ENCODE assay signal across 10 mouse cellular contexts in genomic region chr11:115901338-115902161, GRCm38 (mm10). TPM values are rescaled to one million over a fixed set of nuclear protein-coding genes. Genes with fewer than 3 reads are reported as not detected.
DNase-seq lines count a peak whose midpoint lies in the region; ATAC-seq lines count a peak whose summit lies in the region.
"Had no signal": no experiment of that assay in that cellular context is flagged by ENCODE, and none has a peak within 500 bp of the region (broad histone marks: within the 10 kb centered on the region; RNA-seq: fewer than 3 reads in every experiment).

No protein-coding gene starts in this region.

- H3K4me1 ChIP-seq in heart, embryonic 11.5 days (ENCODE audit: control insufficient read depth, insufficient read depth, low read length), result peaks cover 78% of the 10 kb centered on the region
- peaks cover 68 to 76% of the 10 kb centered on the region in 2 experiments for H3K4me1 ChIP-seq in heart, embryonic 14.5 days (ENCODE audit: control insufficient read depth in 2 of 2, insufficient read depth in 2 of 2, low read length in 2 of 2)
- peaks cover 40% of the 10 kb centered on the region for H3K4me1 ChIP-seq in hindbrain, embryonic 12.5 days

- no peak for DNase-seq in heart, adult 9 months (ENCODE audit: low spot score in 2 of 2)
- peak; percentile 99 for DNase-seq in MEL-GATA-1-ER (ENCODE audit: extremely low read depth, low read depth)
- DNase-seq in frontal cortex, postnatal 36 days (ENCODE audit: low spot score in 2 of 2), result no peak
- no peak for DNase-seq in urinary bladder, postnatal 14 days (ENCODE audit: low spot score)
- DNase-seq: adrenal gland, postnatal 14 days; layer of hippocampus, adult 9-11 months had no signal

- peak overlapping the region; percentile 34; the same call in 1 of the 2 replicates for H3K4me3 ChIP-seq in heart, embryonic 11.5 days (ENCODE audit: low read depth, low read length)
- H3K4me3 ChIP-seq in heart, embryonic 14.5 days (ENCODE audit: control insufficient read depth in 1 of 2, insufficient read depth in 1 of 2, low read depth in 1 of 2, low read length in 2 of 2), result peak overlapping the region; percentile 42 to 48; a peak in 3 of 4 replicates
- no peak overlapping the region for H3K4me3 ChIP-seq in hindbrain, embryonic 12.5 days

- H3K27me3 ChIP-seq in heart, embryonic 11.5 days (ENCODE audit: control insufficient read depth, insufficient read depth, low read length), result no peaks in the 10 kb centered on the region
- no peaks in the 10 kb centered on the region for H3K27me3 ChIP-seq in heart, embryonic 14.5 days (ENCODE audit: control insufficient read depth, insufficient read depth, low read length)
- H3K27me3 ChIP-seq in hindbrain, embryonic 12.5 days, result no peaks in the 10 kb centered on the region

- no peak for ATAC-seq in heart, embryonic 11.5 days (replicated peaks; ENCODE audit: insufficient number of reproducible peaks, low FRiP score, low TSS enrichment)
- ATAC-seq in heart, embryonic 14.5 days (ENCODE audit: insufficient number of reproducible peaks, insufficient read depth, low FRiP score, low read depth), result no peak
- ATAC-seq in megakaryocyte-erythroid progenitor cell, adult 5-6 weeks (replicated peaks; ENCODE audit: low FRiP score, low TSS enrichment, poor library complexity, severe bottlenecking), result peak; percentile 55
- no peak for ATAC-seq in hindbrain, embryonic 12.5 days (ENCODE audit: low FRiP score)

- H3K9ac ChIP-seq in heart, embryonic 11.5 days (ENCODE audit: low read depth, low read length), result peak overlapping the region; percentile 58
- peak overlapping the region; percentile 73 for H3K9ac ChIP-seq in heart, embryonic 14.5 days (ENCODE audit: low read length)
- no peak overlapping the region for H3K9ac ChIP-seq in hindbrain, embryonic 12.5 days

- peak overlapping the region; percentile 95 for H3K27ac ChIP-seq in heart, embryonic 11.5 days (ENCODE audit: low read depth, low read length)
- peak overlapping the region; percentile 98 to 99 for H3K27ac ChIP-seq in heart, embryonic 14.5 days (replicated peaks in 1 of 2; ENCODE audit: control insufficient read depth in 1 of 2, insufficient read depth in 1 of 2, low read depth in 2 of 2, low read length in 2 of 2)
- H3K27ac ChIP-seq in hindbrain, embryonic 12.5 days, result no peak overlapping the region

- H3K4me2 ChIP-seq in heart, embryonic 11.5 days, result peak overlapping the region; percentile 67
- peak overlapping the region; percentile 72 for H3K4me2 ChIP-seq in heart, embryonic 14.5 days (ENCODE audit: low read length)
- H3K4me2 ChIP-seq in hindbrain, embryonic 12.5 days (replicated peaks), result no peak overlapping the region

- peaks cover 4% of the 10 kb centered on the region for H3K36me3 ChIP-seq in heart, embryonic 11.5 days (ENCODE audit: control insufficient read depth, insufficient read depth, low read length)
- H3K36me3 ChIP-seq in heart, embryonic 14.5 days (ENCODE audit: control insufficient read depth, insufficient read depth, low read length), result peaks cover 17% of the 10 kb centered on the region
- H3K36me3 ChIP-seq in hindbrain, embryonic 12.5 days, result peaks cover 5% of the 10 kb centered on the region

- 61% methylated on average over 9 of the region's 9 CpGs for WGBS in heart, embryonic 11.5 days (ENCODE audit: insufficient replicate concordance)
- 61% methylated on average over 9 of the region's 9 CpGs for WGBS in heart, embryonic 14.5 days
- WGBS in hindbrain, embryonic 12.5 days, result 86% methylated on average over 9 of the region's 9 CpGs

- H3K9me3 ChIP-seq in heart, embryonic 11.5 days (replicated peaks; ENCODE audit: control insufficient read depth, low read length), result no peaks in the 10 kb centered on the region
- H3K9me3 ChIP-seq in heart, embryonic 14.5 days (ENCODE audit: control insufficient read depth, low read length), result no peaks in the 10 kb centered on the region
- no peaks in the 10 kb centered on the region for H3K9me3 ChIP-seq in hindbrain, embryonic 12.5 days (replicated peaks)

RNA-seq across cellular contexts. Expression of gene Smim5, which starts 1.8 kb away (rescaled TPM):
- polyA plus RNA-seq in heart, embryonic 11.5 days (2014; fragmentation: Nextera tagmentation; extraction: Ambion mirVana), result 19.6 and 21.8 TPM in 2 replicates
- 48.5 and 51.5 TPM in 2 replicates for polyA plus RNA-seq in heart, embryonic 14.5 days (2014; fragmentation: Nextera tagmentation; extraction: Ambion mirVana)
- 40.3 and 83.8 TPM in 2 replicates for total RNA-seq in megakaryocyte-erythroid progenitor cell, adult 5-6 weeks (2014; fragmentation: Nextera tagmentation)
- 24.6 and 29.4 TPM in 2 replicates for total RNA-seq in megakaryocyte-erythroid progenitor cell, adult 5-6 weeks (2017)
- polyA plus RNA-seq in hindbrain, embryonic 12.5 days (2016; fragmentation: Nextera tagmentation; extraction: Ambion mirVana), result 2.3 and 4.2 TPM in 2 replicates

RNA-seq across cellular contexts. Expression of gene Smim6, which starts 10.3 kb away (rescaled TPM):
- polyA plus RNA-seq in heart, embryonic 11.5 days (2014; fragmentation: Nextera tagmentation; extraction: Ambion mirVana), result 0.46 and 1.2 TPM in 2 replicates
- 1.0 and 2.1 TPM in 2 replicates for polyA plus RNA-seq in heart, embryonic 14.5 days (2014; fragmentation: Nextera tagmentation; extraction: Ambion mirVana)
- 2.0 and 5.2 TPM in 2 replicates for total RNA-seq in megakaryocyte-erythroid progenitor cell, adult 5-6 weeks (2014; fragmentation: Nextera tagmentation)
- not detected in 2 replicates for total RNA-seq in megakaryocyte-erythroid progenitor cell, adult 5-6 weeks (2017)
- polyA plus RNA-seq in hindbrain, embryonic 12.5 days (2016; fragmentation: Nextera tagmentation; extraction: Ambion mirVana), result 1.3 TPM in 2 replicates
- total RNA-seq: adrenal gland, postnatal 14 days had no signal

RNA-seq across cellular contexts. Expression of gene Sap30bp, which starts 31.5 kb away (rescaled TPM):
- 27.9 and 28.3 TPM in 2 replicates for polyA plus RNA-seq in heart, embryonic 11.5 days (2014; fragmentation: Nextera tagmentation; extraction: Ambion mirVana)
- 20.1 and 22.9 TPM in 2 replicates for polyA plus RNA-seq in heart, embryonic 14.5 days (2014; fragmentation: Nextera tagmentation; extraction: Ambion mirVana)
- total RNA-seq in megakaryocyte-erythroid progenitor cell, adult 5-6 weeks (2014; fragmentation: Nextera tagmentation), result 20.8 and 33.2 TPM in 2 replicates
- 251 and 314 TPM in 2 replicates for total RNA-seq in megakaryocyte-erythroid progenitor cell, adult 5-6 weeks (2017)
- 51.0 and 54.4 TPM in 2 replicates for polyA plus RNA-seq in hindbrain, embryonic 12.5 days (2016; fragmentation: Nextera tagmentation; extraction: Ambion mirVana)

RNA-seq across cellular contexts. Expression of gene Recql5, which starts 31.7 kb away (rescaled TPM):
- polyA plus RNA-seq in heart, embryonic 11.5 days (2014; fragmentation: Nextera tagmentation; extraction: Ambion mirVana), result 12.3 and 13.0 TPM in 2 replicates
- polyA plus RNA-seq in heart, embryonic 14.5 days (2014; fragmentation: Nextera tagmentation; extraction: Ambion mirVana), result 8.2 and 9.6 TPM in 2 replicates
- total RNA-seq in megakaryocyte-erythroid progenitor cell, adult 5-6 weeks (2014; fragmentation: Nextera tagmentation), result 19.7 and 22.7 TPM in 2 replicates
- 17.0 and 21.0 TPM in 2 replicates for total RNA-seq in megakaryocyte-erythroid progenitor cell, adult 5-6 weeks (2017)
- 31.8 and 34.7 TPM in 2 replicates for polyA plus RNA-seq in hindbrain, embryonic 12.5 days (2016; fragmentation: Nextera tagmentation; extraction: Ambion mirVana)

RNA-seq across cellular contexts. Expression of gene Myo15b, which starts 43.3 kb away (rescaled TPM):
- 0.06 and 0.39 TPM in 2 replicates for polyA plus RNA-seq in heart, embryonic 11.5 days (2014; fragmentation: Nextera tagmentation; extraction: Ambion mirVana)
- 0.09 and 0.22 TPM in 2 replicates for polyA plus RNA-seq in heart, embryonic 14.5 days (2014; fragmentation: Nextera tagmentation; extraction: Ambion mirVana)
- 0.11 TPM in 1 of 2 replicates, not detected in the other for total RNA-seq in megakaryocyte-erythroid progenitor cell, adult 5-6 weeks (2014; fragmentation: Nextera tagmentation)
- total RNA-seq in megakaryocyte-erythroid progenitor cell, adult 5-6 weeks (2017), result 0.69 TPM in 1 of 2 replicates, not detected in the other
- 0.05 and 0.12 TPM in 2 replicates for polyA plus RNA-seq in hindbrain, embryonic 12.5 days (2016; fragmentation: Nextera tagmentation; extraction: Ambion mirVana)
